Mouse (Mus musculus) layer of hippocampus, postnatal 14 days (tissue): Measurements from ENCODE around the gene Ap2b1. TPM values are rescaled to one million over a fixed set of nuclear protein-coding genes. Genes with fewer than 3 reads are reported as not detected.

ENCODE experiments used
- DNase-seq, 2 experiments: peaks; one replicate each; pipeline ENCODE4 v3.0.0; 2021 to 2022; ENCODE audit warnings: low spot score in 2 of 2, mixed read lengths in 1 of 2
- total RNA-seq, 2 experiments: library from RNA; stranded (reverse); gene quantifications; 2 replicates each; pipeline ENCODE4 v1.2.3; 2021

Ap2b1 gene
- total RNA-seq, 2 experiments from 2014 or later, result 352 to 359 TPM

- DNase-seq, result no peak
These were observed 142.4 kb downstream of the Ap2b1 start for GRCm38 (mm10) chr11:83441235-83441634.

- peak; percentile 72 to 81 for DNase-seq
These were observed 143.9 kb downstream of the Ap2b1 start for GRCm38 (mm10) chr11:83442596-83443267.

- no peak for DNase-seq
These were observed 145.0 kb downstream of the Ap2b1 start for GRCm38 (mm10) chr11:83443824-83444223.

- DNase-seq, result no peak
These were observed 146.2 kb downstream of the Ap2b1 start for GRCm38 (mm10) chr11:83445001-83445400.

- DNase-seq, result no peak
These were observed 148.8 kb downstream of the Ap2b1 start for GRCm38 (mm10) chr11:83447612-83448011.

- DNase-seq, result no peak
These were observed 149.4 kb downstream of the Ap2b1 start for GRCm38 (mm10) chr11:83448021-83448926.

- DNase-seq, result no peak
These were observed 150.1 kb downstream of the Ap2b1 start for GRCm38 (mm10) chr11:83448927-83449236.

- no peak for DNase-seq
These were observed 150.5 kb downstream of the Ap2b1 start for GRCm38 (mm10) chr11:83449298-83449697.

- no peak for DNase-seq
These were observed 151.7 kb downstream of the Ap2b1 start for GRCm38 (mm10) chr11:83450550-83450949.

GRCm38 (mm10) chr11:83451281-83451680 lies 152.5 kb downstream of the Ap2b1 start:
- no peak for DNase-seq

GRCm38 (mm10) chr11:83454548-83454947 lies 155.7 kb downstream of the Ap2b1 start:
- DNase-seq, result no peak

Other genes starting within 250 kb of the Ap2b1 start
- under 1 TPM; 0.31 to 0.51 TPM for gene Slfn2, start 233.9 kb upstream of the Ap2b1 start, total RNA-seq
- not detected for gene Slfn1, start 182.2 kb upstream of the Ap2b1 start, total RNA-seq
- under 1 TPM in 1 of 2 experiments, not detected in 1; 0.17 TPM for gene Slfn4, start 123.8 kb upstream of the Ap2b1 start, total RNA-seq
- gene Slfn3, start 107.7 kb upstream of the Ap2b1 start, total RNA-seq, result under 1 TPM; 0.26 to 0.32 TPM
- not detected for gene Slfn14, start 12.3 kb upstream of the Ap2b1 start, total RNA-seq
- gene Pex12, start 3.6 kb downstream of the Ap2b1 start, total RNA-seq, result 10 to 100 TPM in 1 of 2 experiments, 1 to 10 TPM in 1; 9.2 to 10.7 TPM
- gene Rasl10b, start 110.1 kb downstream of the Ap2b1 start, total RNA-seq, result 100 to 1,000 TPM; 219 to 224 TPM
- gene Gas2l2, start 130.4 kb downstream of the Ap2b1 start, total RNA-seq, result 1 to 10 TPM in 1 of 2 experiments, under 1 TPM in 1; 0.29 to 1.0 TPM
- gene 1700020L24Rik, start 138.7 kb downstream of the Ap2b1 start, total RNA-seq, result not detected
- 1 to 10 TPM; 3.2 to 3.3 TPM for gene Mmp28, start 164.0 kb downstream of the Ap2b1 start, total RNA-seq
- 10 to 100 TPM; 64.1 to 65.9 TPM for gene Taf15, start 174.1 kb downstream of the Ap2b1 start, total RNA-seq
- not detected for gene Heatr9, start 223.2 kb downstream of the Ap2b1 start, total RNA-seq
- gene Ccl5, start 231.5 kb downstream of the Ap2b1 start, total RNA-seq, result not detected